Mouse (Mus musculus): Measurements from ENCODE around the gene Commd8.
A peak's percentile ranks its signal among the peaks of the same experiment; 100 is the strongest.

The Commd8 gene

GRCm38 (mm10) chr5:72168285-72168621, 264 bp upstream of the Commd8 start:
- DNase-seq (ENCODE audit: low read depth, low spot score), result no peak

- no peak for DNase-seq (ENCODE audit: low read depth, low spot score)
Observed at GRCm38 (mm10) chr5:72164386-72164785, 3.6 kb downstream of the Commd8 start.

GRCm38 (mm10) chr5:72162855-72163254, 5.1 kb downstream of the Commd8 start:
- no peak for DNase-seq (ENCODE audit: low read depth, low spot score)

GRCm38 (mm10) chr5:72160781-72161485, 7.1 kb downstream of the Commd8 start:
- DNase-seq (ENCODE audit: low read depth, low spot score), result no peak

GRCm38 (mm10) chr5:72159537-72159936, 8.5 kb downstream of the Commd8 start:
- DNase-seq (ENCODE audit: low read depth, low spot score), result no peak

GRCm38 (mm10) chr5:72158667-72159066, 9.3 kb downstream of the Commd8 start:
- no peak for DNase-seq (ENCODE audit: low read depth, low spot score)

GRCm38 (mm10) chr5:72156598-72156997, 11.4 kb downstream of the Commd8 start:
- no peak for DNase-seq (ENCODE audit: low read depth, low spot score)

- peak; percentile 86 for DNase-seq (ENCODE audit: low read depth, low spot score)
Observed at GRCm38 (mm10) chr5:72155686-72156085, 12.3 kb downstream of the Commd8 start.

GRCm38 (mm10) chr5:72150870-72151269, 17.1 kb downstream of the Commd8 start:
- no peak for DNase-seq (ENCODE audit: low read depth, low spot score)

- DNase-seq (ENCODE audit: low read depth, low spot score), result no peak
Observed at GRCm38 (mm10) chr5:72148679-72149078, 19.3 kb downstream of the Commd8 start.

GRCm38 (mm10) chr5:72139619-72140018, 28.4 kb downstream of the Commd8 start:
- DNase-seq (ENCODE audit: low read depth, low spot score), result no peak

GRCm38 (mm10) chr5:72138256-72138655, 29.7 kb downstream of the Commd8 start:
- no peak for DNase-seq (ENCODE audit: low read depth, low spot score)

GRCm38 (mm10) chr5:72133906-72134305, 34.1 kb downstream of the Commd8 start:
- peak; percentile 32 for DNase-seq (ENCODE audit: low read depth, low spot score)

GRCm38 (mm10) chr5:72126681-72127080, 41.3 kb downstream of the Commd8 start:
- no peak for DNase-seq (ENCODE audit: low read depth, low spot score)

- DNase-seq (ENCODE audit: low read depth, low spot score), result no peak
Observed at GRCm38 (mm10) chr5:72122414-72123037, 45.5 kb downstream of the Commd8 start.
